In genomic region chr11:57278056-57278455, GRCm38 (mm10) we compare ENCODE assay signal across 19 mouse cellular contexts.
DNase-seq lines count a peak whose midpoint lies in the region; ATAC-seq lines count a peak whose summit lies in the region.
"Had no signal": no experiment of that assay in that cellular context is flagged by ENCODE, and none has a peak within 500 bp of the region (broad histone marks: within the 10 kb centered on the region; RNA-seq: fewer than 3 reads in every experiment).

No protein-coding gene starts in this region.

- no peaks in the 10 kb centered on the region for H3K36me3 ChIP-seq in kidney, embryonic 15.5 days
- no peaks in the 10 kb centered on the region for H3K36me3 ChIP-seq in limb, embryonic 10.5 days
- no peaks in the 10 kb centered on the region for H3K36me3 ChIP-seq in intestine, embryonic 16.5 days (ENCODE audit: control insufficient read depth, insufficient read depth, low read length)
- H3K36me3 ChIP-seq: embryonic facial prominence, embryonic 15.5 days; hindbrain, embryonic 13.5 days; liver, embryonic 15.5 days; neural tube, embryonic 13.5 days had no signal

- peak; percentile 5 for DNase-seq in embryo, embryonic 11 days
- DNase-seq in embryo, embryonic 9.5 days (ENCODE audit: extremely low spot score), result no peak
- peak; percentile 2 to 3 for DNase-seq in kidney, postnatal 4 days
- DNase-seq in brain, adult 2 months (ENCODE audit: low read depth, low spot score), result peak; percentile 61
- DNase-seq in limb, embryonic 10.5 days (ENCODE audit: low spot score), result peak; percentile 32
- no peak for DNase-seq in adrenal gland, postnatal 36 days
- DNase-seq: cerebellum, adult 9-10 months; gastrocnemius, postnatal 10 days; kidney, adult 11 months; spleen, adult 18-20 months; thymus, postnatal 4 days had no signal

- H3K9me3 ChIP-seq in kidney, embryonic 15.5 days (replicated peaks), result no peaks in the 10 kb centered on the region
- H3K9me3 ChIP-seq in limb, embryonic 10.5 days (replicated peaks), result no peaks in the 10 kb centered on the region
- no peaks in the 10 kb centered on the region for H3K9me3 ChIP-seq in intestine, embryonic 16.5 days (ENCODE audit: control insufficient read depth, low read length)
- H3K9me3 ChIP-seq: embryonic facial prominence, embryonic 15.5 days; forebrain, embryonic 13.5 days; hindbrain, embryonic 13.5 days; liver, embryonic 15.5 days; neural tube, embryonic 13.5 days had no signal

- H3K4me1 ChIP-seq in kidney, embryonic 15.5 days, result no peaks in the 10 kb centered on the region
- H3K4me1 ChIP-seq in limb, embryonic 10.5 days, result peaks cover 10% of the 10 kb centered on the region; the same call in 1 of the 2 replicates
- no peaks in the 10 kb centered on the region for H3K4me1 ChIP-seq in intestine, embryonic 16.5 days (ENCODE audit: control insufficient read depth, insufficient read depth, low read length)
- H3K4me1 ChIP-seq: embryonic facial prominence, embryonic 15.5 days; forebrain, embryonic 13.5 days; hindbrain, embryonic 13.5 days; liver, embryonic 15.5 days; neural tube, embryonic 13.5 days had no signal

- WGBS in kidney, embryonic 15.5 days, result 35% methylated on average over 10 of the region's 10 CpGs
- WGBS in limb, embryonic 10.5 days, result 48% methylated on average over 10 of the region's 10 CpGs
- 40% methylated on average over 10 of the region's 10 CpGs for WGBS in intestine, embryonic 16.5 days

- ATAC-seq in kidney, embryonic 15.5 days (replicated peaks; ENCODE audit: low FRiP score), result no peak
- ATAC-seq in intestine, embryonic 16.5 days, result no peak
- ATAC-seq: forebrain, embryonic 13.5 days; Patski had no signal

- H3K4me2 ChIP-seq in kidney, embryonic 15.5 days, result no peak overlapping the region
- H3K4me2 ChIP-seq in intestine, embryonic 16.5 days (ENCODE audit: low read depth, low read length), result no peak overlapping the region
- H3K4me2 ChIP-seq: embryonic facial prominence, embryonic 15.5 days; forebrain, embryonic 13.5 days; hindbrain, embryonic 13.5 days; liver, embryonic 15.5 days; neural tube, embryonic 13.5 days had no signal

- H3K27ac ChIP-seq in kidney, embryonic 15.5 days, result no peak overlapping the region
- H3K27ac ChIP-seq in limb, embryonic 10.5 days, result no peak overlapping the region
- H3K27ac ChIP-seq in intestine, embryonic 16.5 days (ENCODE audit: low read length), result no peak overlapping the region
- H3K27ac ChIP-seq: embryonic facial prominence, embryonic 15.5 days; forebrain, embryonic 13.5 days; hindbrain, embryonic 13.5 days; liver, embryonic 15.5 days; neural tube, embryonic 13.5 days had no signal

- no peak overlapping the region for H3K9ac ChIP-seq in kidney, embryonic 15.5 days
- no peak overlapping the region for H3K9ac ChIP-seq in intestine, embryonic 16.5 days (ENCODE audit: low read depth, low read length)
- H3K9ac ChIP-seq: embryonic facial prominence, embryonic 15.5 days; forebrain, embryonic 13.5 days; hindbrain, embryonic 13.5 days; liver, embryonic 15.5 days; neural tube, embryonic 13.5 days had no signal

- H3K4me3 ChIP-seq in kidney, embryonic 15.5 days (replicated peaks), result no peak overlapping the region
- no peak overlapping the region for H3K4me3 ChIP-seq in limb, embryonic 10.5 days
- H3K4me3 ChIP-seq in intestine, embryonic 16.5 days (ENCODE audit: low read length), result no peak overlapping the region
- H3K4me3 ChIP-seq: embryonic facial prominence, embryonic 15.5 days; forebrain, embryonic 13.5 days; hindbrain, embryonic 13.5 days; liver, embryonic 15.5 days; neural tube, embryonic 13.5 days had no signal

- no peaks in the 10 kb centered on the region for H3K27me3 ChIP-seq in kidney, embryonic 15.5 days
- H3K27me3 ChIP-seq in limb, embryonic 10.5 days (ENCODE audit: low read depth, poor library complexity, severe bottlenecking), result no peaks in the 10 kb centered on the region
- no peaks in the 10 kb centered on the region for H3K27me3 ChIP-seq in intestine, embryonic 16.5 days (replicated peaks; ENCODE audit: control insufficient read depth, insufficient read depth, low read length)
- H3K27me3 ChIP-seq: embryonic facial prominence, embryonic 15.5 days; forebrain, embryonic 13.5 days; hindbrain, embryonic 13.5 days; liver, embryonic 15.5 days; neural tube, embryonic 13.5 days had no signal

Comparison
In these comparisons a context has a peak if more than half of its experiments do, and no peak if none do; other contexts are left out.
1. DNase-seq: peak in embryo, embryonic 11 days (single experiment), kidney, postnatal 4 days (2 of 2), brain, adult 2 months (single experiment) and limb, embryonic 10.5 days (single experiment); none in embryo, embryonic 9.5 days (single experiment) and adrenal gland, postnatal 36 days (0 of 2).